Mouse (Mus musculus) gastrocnemius, adult 8-10 months (tissue): ENCODE measurements around the gene Cacna1i. TPM values are rescaled to one million over a fixed set of nuclear protein-coding genes. Genes with fewer than 3 reads are reported as not detected.
A peak's percentile ranks its signal among the peaks of the same experiment; 100 is the strongest.

ENCODE experiments used
- DNase-seq, 2 experiments: peaks; one replicate each; pipeline ENCODE4 v3.0.0; 2022; ENCODE audit warnings: low spot score in 2 of 2
- total RNA-seq, 4 experiments: library from RNA; stranded (reverse); gene quantifications; 2 replicates each; pipeline ENCODE4 v1.2.4; 2022

Gene Cacna1i
- total RNA-seq, 4 experiments from 2014 or later, result 0.15 to 1.9 (median 0.38) TPM

DNA sequence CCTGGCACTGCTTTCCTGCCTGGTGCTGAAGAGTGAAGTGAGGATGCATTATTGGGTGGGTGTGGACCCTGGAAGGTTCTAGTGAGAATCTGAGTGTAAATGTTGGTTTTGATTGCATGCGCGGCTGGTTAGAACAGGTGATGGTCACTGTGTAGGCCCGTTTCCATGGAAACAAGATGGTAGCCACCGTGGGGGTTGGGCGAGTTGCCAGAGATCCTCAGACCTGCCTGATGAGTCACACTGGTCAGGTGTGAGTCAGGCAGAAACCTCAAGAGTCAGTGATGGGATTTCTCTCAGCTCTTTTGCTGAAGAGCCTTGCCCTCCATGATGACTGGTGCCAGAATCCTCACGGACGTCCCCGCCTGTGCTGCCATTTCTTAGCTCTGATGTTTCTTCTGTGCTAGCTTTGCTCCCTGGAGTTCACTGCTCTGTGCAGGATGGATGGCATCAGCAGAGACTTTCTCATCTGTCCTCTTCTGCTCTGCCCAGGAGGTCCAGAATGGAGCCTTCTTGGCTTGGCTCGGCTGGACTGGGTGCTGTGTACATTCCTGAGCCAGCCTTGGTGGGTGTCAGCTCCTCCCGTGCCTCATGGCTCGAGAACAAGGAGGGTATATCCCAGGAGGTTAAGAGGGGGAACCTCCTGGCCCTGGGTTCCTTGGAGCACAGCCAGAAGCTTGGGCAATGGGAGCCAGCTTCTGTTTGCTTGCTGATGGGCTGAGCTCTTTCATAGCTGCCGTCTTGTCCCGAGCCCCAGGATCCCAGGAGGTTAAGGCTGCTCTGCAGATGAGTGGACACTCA, 40.9 kb downstream of the Cacna1i start:
- DNase-seq, result no peak

DNA sequence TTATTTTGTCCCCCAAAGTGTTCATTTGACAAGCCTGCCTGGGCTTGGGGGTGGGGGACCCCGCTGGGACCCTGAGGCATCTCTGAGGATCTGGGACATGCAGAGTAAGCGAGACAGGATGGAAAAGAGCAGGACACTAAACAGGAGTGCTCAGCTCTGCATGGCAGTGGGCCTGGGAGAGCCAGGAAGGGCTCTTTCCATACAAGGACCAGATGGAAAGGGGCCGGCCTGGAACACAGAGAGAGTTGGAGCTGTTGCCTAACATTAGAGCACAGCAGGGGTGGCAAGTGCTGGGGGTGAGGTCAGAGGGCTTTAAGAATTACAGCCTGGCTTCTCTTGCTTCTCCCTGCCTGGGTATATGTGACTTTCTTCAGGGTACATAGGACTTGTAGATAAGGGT, 43.2 kb downstream of the Cacna1i start:
- no peak for DNase-seq

DNA sequence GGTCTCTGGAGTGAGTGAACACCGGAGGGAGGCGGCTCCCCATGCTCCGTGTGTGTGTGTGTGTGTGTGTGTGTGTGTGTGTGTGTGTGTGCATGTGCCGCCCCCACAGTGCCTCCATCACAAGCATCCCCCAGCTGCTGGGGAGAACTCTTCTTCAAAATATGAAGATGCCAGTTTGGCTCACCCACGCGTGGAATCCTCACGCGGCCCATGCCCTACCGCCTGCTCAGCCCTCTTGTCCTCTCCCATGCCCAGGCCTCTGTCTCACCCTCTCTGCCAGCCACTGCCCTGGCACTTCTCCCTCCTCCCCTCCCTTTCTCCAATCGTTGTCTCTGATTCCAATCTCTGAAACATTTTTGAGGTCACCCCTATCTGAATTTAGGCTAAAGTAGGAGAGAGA, 47.7 kb downstream of the Cacna1i start:
- DNase-seq, result no peak

DNA sequence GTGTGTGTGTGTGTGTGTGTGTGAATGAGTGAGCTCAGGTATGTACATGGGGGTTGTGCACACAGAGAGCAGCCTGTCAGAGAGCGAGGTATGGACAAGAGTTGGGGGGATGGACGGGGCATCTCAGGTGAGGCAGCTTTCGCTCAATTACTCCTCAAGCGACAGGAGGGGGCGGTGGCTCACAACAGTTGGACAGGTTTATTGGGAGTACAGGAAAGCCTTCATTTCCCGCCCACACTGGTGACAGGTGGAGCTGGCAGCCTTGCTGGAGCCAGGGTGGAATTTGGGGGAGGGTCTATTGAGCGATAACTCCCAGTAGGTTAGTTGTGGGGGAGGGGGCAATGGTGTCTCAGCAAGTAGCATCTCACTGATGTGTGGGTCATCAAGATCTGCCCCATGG, 48.2 kb downstream of the Cacna1i start:
- DNase-seq, result no peak

DNA sequence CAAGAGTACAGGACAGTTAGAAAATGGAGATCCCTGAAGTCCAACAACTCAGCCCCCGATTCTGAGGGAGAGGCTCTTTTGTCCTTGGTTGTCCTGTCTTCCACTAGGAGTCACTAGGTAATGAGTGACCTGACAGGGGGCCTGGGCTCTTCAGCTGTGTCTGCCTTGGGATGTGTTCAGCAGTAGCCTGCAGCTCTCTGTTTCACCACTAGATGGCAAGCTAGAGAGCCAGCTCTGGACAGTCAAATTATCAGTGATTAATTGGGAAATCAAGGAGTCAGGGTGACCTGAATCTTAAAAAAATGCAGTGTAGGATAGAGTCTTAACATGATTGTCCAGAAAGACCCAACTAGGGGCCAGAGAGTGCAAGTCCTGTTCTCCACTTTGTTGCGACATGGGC, 53.3 kb downstream of the Cacna1i start:
- no peak for DNase-seq

DNA sequence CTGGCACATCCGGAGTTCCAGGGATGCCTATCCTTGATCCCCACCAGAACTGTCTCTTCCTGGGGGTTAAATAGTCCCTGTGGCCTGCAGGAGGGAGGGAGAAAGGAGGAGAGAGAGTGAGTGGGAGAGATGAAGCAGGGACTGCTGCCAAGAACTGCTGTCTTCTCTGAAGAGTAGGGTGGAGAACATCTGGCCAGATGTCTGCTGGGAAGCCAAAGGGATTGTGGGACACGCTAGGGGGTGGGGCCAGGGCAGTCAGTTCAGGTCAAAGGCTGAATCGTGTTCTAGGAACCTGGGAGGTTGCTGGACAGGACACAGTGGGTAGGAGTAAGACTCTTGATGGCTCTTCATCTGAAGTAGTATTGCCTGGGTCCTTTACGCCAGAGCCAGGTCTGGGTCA, 55.4 kb downstream of the Cacna1i start:
- no peak for DNase-seq

DNA sequence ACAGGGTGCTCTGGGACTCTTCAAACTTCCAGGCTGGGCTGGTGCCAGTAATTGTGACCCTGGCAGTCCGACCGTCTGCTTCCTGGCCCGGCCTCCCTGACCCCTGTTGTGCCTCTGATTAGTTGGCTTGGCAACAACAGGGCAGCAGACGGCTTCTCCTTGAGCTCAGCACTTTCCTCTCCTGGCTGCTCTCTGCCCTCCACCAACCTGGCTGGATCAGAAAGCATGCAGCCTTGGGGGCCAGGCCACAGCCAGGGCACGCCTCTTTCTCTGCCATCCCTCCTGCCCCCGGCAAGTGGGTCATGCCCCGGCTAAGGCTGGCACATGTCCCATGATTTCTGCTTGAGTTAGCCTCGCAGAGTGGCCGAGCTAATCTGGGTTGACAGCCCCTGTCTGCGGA, 56.0 kb downstream of the Cacna1i start:
- DNase-seq, result no peak

DNA sequence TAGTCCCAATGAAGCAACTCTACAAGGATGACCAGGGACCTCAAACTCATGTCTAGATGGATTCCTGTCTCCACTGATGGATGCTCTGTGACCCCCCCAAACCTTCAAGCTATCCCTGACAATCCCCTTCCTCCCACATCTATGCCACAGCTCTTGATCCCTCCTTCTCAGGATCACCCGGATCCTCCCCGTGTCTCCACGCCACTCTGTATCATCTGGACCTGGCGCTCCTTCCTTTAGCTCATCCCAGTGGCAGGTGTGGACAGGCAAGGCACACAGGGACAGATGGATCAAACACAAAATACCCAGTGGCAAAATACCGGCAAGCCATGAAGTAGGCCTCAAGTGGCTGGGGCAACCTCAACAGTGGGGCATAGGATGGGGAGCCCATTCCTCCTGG, 56.7 kb downstream of the Cacna1i start:
- DNase-seq, result no peak

DNA sequence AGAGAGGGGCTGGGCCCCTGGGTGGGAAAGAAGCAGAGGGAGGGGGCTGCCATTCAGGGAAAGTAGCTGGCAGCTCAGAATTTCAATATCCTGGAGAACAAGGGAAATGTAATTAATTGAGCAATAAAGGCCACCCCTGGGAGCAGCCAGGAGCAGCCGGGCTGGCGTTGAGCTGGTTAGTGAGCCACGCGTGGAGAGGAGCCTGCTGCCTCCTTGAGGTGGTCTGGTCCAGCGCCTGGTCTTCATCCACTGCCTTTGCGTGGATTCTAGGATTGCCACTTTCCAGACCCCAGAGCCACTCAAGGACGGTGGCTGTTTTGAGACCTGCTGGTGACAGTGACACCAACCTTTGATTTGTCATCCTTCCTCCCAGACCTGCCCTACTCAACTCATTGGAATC, 59.5 kb downstream of the Cacna1i start:
- DNase-seq, result no peak

DNA sequence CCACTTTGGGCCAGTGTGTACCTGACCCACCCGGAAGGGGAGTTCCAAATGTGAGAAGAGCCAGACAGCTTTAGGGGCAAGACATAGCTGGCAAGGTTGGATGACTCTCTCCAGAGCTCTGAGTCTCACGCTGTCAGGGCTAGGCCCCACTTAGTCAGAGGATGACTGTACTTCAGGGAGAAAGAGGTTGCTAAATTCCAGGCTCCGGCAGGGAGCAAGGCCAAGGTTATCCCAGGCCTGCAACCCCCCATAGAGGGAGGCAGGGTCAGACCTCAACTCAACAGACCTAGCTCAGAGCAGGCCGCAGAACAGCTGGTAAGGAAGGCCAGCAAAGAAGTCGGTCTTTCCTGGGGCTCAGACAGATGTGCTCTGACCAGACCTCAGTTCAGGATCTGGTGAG, 63.4 kb downstream of the Cacna1i start:
- DNase-seq, result no peak

DNA sequence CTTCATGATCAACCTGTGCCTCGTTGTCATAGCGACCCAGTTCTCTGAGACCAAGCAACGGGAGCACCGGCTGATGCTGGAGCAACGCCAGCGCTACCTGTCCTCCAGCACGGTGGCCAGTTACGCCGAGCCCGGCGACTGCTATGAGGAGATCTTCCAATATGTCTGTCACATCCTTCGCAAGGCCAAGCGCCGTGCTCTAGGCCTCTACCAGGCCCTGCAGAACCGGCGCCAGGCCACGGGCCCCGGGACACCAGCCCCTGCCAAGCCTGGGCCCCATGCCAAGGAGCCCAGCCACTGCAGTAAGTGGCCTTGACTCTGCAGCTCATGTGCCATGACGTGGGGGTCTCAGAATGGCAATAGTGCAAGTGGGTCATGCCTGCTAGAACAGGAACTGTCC, 71.8 kb downstream of the Cacna1i start:
- peak in 1 of 2 experiments; percentile 15 for DNase-seq

DNA sequence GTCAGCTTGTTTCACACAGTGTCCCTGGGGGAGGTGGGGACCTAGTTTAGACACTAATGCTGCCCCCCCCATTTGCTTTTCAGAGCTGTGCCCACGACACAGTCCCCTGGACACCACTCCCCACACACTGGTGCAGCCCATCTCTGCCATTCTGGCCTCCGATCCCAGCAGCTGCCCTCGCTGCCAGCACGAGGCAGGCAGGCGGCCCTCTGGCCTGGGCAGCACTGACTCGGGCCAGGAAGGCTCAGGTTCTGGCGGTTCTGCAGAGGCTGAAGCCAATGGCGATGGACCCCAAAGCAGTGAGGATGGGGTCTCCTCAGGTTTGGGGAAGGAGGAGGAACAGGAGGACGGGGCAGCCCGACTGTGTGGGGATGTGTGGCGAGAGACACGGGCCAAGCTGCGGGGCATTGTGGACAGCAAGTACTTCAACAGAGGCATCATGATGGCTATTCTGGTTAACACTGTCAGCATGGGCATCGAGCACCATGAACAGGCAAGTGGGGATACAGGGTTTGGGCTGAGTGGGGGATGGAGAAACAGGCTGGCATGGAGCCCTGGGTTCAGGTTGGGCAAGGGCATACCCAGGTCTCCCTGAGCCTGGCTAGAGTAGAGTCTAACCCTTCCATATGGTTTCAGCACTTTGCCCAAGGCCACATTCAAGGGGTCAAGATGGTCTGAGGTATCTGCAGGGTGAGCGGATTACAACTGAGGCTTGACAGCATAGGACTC, 74.9 kb downstream of the Cacna1i start:
- no peak for DNase-seq

DNA sequence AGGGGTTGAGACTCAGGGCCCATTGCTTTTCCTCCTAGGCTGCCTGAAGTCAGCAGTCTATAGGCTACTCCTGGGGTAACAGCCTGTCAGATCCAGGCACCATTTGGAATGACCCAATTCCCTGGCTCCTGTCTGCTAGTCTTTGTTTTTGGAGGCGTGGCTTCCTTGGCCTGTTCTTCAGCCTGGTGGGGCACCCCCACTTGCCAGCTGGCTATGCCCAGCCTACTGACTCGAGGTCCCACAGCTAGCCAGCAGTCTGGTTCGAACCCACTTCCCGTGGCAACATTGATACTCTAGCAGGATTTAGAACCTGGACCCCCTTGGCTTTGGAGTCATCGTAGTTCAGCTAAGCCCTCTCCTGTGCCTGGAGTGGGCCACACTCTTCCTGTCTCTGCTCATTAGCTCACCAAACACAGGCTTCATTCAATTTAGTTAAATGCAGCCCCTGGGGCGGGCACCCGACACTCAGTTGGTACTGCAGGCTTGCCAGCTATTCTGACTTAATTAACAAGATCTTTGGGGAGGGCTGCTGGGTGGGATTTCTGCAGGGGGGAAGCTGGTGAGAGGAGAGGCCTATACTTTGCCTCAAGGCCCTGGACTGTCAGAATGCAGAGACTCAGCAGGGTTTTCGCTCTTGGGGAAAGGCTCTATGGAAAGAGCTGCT, 75.6 kb downstream of the Cacna1i start:
- no peak for DNase-seq

DNA sequence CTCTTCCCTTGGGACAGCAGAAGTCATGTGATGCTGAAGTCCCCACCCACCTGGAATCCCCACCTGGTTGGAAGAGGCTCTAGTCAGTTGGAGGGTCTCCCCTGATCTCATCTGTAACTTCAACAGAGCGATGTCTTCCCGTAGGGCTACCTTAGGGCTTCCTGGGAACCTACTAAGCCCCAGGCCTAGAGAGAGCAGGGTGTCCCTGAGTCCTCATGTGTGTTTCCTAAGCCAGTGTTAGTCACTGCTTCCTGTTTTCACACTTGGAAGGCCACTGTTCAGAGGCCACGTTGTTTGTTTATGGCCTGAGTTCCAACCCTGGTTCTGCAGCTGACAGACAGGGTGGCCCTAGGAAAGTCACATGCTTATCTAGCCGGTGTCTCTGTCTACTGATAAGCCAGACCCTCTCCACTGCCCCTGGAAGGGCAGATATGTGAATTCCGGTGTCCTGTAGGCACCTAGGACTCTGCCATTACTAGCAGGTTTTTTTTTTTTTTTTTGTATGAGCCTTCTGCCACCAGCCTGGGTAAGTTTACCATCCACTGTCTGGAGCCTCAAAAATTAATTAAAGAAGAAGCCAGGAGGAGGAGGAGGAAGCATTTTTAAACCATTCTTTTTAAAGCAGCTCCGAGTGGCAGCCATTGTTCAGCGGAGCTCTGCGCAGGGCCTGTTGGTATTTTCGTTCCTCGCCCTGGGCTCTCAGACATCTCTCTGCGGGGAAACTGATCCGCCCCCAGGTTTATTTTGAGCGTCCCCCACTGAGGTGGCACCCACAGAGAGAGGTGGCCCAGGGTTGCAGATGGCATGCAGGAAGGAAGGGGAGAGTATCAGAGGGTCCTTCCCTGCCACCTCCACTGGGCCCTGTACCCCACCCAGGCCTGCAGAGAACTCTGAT, 77.0 kb downstream of the Cacna1i start:
- DNase-seq, result no peak

DNA sequence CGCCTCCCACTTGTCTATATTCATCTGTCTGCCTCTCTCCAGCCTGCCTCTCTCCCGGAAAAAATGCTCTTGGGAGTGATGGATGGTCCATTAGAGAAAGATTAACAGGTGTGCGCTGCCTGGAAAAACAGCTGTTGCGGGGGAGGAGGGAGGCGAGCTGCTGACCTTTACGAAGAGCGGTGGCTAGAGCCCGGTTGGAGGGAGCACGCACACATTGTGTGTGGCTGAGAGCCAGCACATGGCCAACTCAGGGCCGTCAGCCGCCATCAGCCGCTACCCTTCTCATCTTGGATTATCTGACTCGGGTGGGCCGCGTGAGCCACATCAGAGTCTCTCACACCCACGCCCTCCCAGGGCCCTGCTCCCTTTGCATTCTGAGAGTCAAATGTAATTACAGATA, 79.9 kb downstream of the Cacna1i start:
- DNase-seq, result no peak

DNA sequence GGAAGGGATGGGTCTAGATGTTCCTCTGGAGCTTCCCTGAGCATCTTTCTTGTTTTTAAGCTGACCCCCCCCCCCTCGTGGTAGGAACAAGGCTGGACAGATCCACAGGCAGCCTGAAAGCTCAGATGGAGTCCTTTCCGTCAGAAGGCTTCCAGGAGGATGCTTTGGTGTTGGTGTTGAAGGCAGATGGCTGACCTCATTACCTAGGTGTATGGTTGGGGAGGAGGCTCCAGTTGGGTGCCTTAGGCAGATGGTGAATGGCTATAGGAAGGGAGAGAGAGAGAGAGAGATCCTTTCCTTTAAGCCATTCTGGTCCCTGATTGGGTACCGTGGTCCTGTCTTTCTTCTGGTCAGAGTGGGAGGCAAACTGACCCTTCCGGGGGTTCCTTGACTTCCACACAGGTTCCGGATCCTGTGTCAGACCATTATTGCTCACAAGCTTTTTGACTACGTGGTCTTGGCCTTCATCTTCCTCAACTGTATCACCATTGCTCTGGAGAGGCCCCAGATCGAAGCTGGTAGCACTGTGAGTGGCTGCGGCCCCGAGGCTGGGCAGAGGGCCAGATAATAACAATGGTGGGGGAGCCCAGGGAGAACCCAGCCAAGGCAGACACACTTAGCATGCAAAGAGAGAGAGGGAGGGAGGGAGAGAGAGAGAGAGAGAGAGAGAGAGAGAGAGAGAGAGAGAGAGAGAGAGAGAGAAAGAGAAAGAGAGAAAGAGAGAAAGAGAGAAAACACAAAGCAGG, 86.4 kb downstream of the Cacna1i start:
- DNase-seq, result no peak

DNA sequence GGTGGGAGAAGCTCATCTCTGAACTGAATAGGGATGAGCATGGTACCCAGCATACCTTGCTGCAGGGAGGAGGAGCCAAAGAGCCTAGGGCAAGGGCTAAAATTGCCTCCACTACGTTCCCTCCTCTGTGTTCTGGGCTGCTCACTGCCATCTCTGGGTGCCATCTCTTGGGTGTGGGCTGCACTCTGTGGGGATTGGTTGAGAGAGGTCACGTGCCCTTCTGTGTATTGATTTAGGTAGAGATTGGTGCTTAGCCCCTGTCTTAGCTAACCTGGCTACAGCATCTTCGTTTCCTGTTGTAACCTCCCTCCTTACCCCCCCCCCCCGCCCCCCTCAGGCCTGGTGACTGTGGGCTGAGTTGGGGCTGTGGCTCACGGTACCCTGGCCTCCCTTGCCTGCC, 87.8 kb downstream of the Cacna1i start:
- DNase-seq, result no peak

DNA sequence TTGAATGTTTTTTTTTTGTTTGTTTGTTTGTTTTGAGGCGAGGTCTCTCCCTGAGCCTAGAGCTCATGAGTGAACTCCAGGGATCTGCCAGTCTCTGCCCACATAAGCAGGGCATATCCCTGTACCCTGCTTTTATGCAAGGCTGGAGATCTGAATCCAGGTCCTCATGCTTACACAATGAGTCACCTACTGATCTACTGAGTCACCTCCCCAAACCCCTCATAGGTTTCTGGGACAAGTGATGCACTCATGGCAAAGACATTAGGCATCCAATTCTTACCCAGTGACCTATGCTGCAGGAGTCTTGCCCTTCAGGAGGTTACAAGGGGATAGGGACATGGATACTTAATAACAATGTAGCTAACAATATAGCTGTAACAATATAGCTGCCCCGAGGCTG, 100.1 kb downstream of the Cacna1i start:
- no peak for DNase-seq

DNA sequence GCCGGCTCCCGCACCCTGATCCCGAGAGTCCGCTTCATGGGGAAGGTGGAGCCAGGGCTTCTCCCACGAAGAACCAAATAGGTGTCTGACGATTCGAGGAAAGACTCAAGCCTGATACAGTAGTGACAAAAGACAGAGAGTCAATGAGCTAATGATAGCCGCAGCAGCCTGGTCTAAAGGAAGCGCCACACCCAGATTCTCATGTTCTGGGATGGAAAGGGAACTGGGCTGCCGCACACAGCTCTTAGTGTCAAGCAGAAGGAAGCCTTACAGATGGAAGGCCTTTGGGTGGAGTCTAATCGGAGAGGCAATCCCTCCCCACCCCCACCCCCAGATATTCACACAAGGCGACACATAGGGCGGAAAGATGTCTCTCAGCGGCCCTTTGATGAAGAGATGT, 104.8 kb downstream of the Cacna1i start:
- no peak for DNase-seq

DNA sequence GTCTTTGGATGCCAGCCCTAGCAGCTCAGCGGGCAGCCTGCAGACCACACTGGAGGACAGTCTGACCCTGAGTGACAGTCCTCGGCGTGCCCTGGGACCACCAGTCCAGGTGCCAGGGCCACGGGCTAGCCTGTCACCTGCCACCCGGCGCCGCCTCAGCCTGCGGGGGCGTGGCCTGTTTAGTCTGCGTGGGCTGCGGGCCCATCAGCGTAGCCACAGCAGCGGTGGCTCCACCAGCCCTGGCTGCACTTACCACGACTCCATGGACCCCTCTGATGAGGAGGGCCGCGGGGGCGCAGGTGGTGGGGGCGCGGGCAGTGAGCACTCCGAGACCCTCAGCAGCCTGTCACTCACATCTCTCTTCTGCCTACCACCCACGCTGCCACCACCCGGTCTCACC, 108.0 kb downstream of the Cacna1i start:
- no peak for DNase-seq

DNA sequence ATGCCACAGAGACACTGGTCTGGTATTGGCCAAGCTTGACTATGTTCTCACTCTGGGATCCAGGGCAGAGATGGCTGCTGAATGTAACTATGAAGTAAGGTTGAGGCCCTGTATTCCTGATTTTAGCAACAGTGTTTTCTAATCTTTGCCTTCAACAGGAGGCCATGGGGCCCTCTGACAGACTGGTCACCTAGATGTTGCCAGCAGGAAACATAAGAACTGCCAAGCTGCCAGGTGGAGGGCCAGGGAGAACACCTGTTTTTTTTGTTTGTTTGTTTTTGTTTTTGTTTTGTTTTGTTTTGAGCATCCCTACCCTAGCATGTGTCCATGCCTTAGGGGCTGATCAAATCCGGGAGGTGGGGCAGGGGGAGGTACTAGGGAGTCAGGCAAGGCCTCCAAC, 112.4 kb downstream of the Cacna1i start:
- no peak for DNase-seq
